Mouse (Mus musculus): Measurements from ENCODE around the gene Ablim1.

Gene Ablim1

GRCm38 (mm10) chr19:57340900-57341742, 26.4 kb upstream of the Ablim1 start:
- no peak for DNase-seq

- DNase-seq, result no peak
Measured at GRCm38 (mm10) chr19:57339281-57339864, 24.7 kb upstream of the Ablim1 start.

- no peak for DNase-seq
Measured at GRCm38 (mm10) chr19:57335135-57335534, 20.4 kb upstream of the Ablim1 start.

GRCm38 (mm10) chr19:57333356-57333755, 18.6 kb upstream of the Ablim1 start:
- DNase-seq, result no peak

GRCm38 (mm10) chr19:57331237-57331636, 16.5 kb upstream of the Ablim1 start:
- no peak for DNase-seq

- no peak for DNase-seq
Measured at GRCm38 (mm10) chr19:57330309-57330708, 15.6 kb upstream of the Ablim1 start.

- DNase-seq, result peak in 1 of 2 experiments; percentile 57
Measured at GRCm38 (mm10) chr19:57328792-57329191, 14.1 kb upstream of the Ablim1 start.

GRCm38 (mm10) chr19:57328269-57328668, 13.6 kb upstream of the Ablim1 start:
- DNase-seq, result no peak

GRCm38 (mm10) chr19:57327679-57328078, 13.0 kb upstream of the Ablim1 start:
- DNase-seq, result no peak

GRCm38 (mm10) chr19:57325748-57326300, 11.1 kb upstream of the Ablim1 start:
- peak in 1 of 2 experiments; percentile 79 for DNase-seq

GRCm38 (mm10) chr19:57323087-57323486, 8.4 kb upstream of the Ablim1 start:
- DNase-seq, result no peak

GRCm38 (mm10) chr19:57322491-57322890, 7.8 kb upstream of the Ablim1 start:
- no peak for DNase-seq

- DNase-seq, result no peak
Measured at GRCm38 (mm10) chr19:57321839-57322238, 7.1 kb upstream of the Ablim1 start.

- DNase-seq, result no peak
Measured at GRCm38 (mm10) chr19:57320656-57321382, 6.1 kb upstream of the Ablim1 start.

GRCm38 (mm10) chr19:57316597-57316996, 1.9 kb upstream of the Ablim1 start:
- DNase-seq, result no peak

GRCm38 (mm10) chr19:57315013-57315565, 370 bp upstream of the Ablim1 start:
- no peak for DNase-seq

GRCm38 (mm10) chr19:57313891-57314345, 801 bp downstream of the Ablim1 start:
- DNase-seq, result no peak

GRCm38 (mm10) chr19:57313226-57313625, 1.5 kb downstream of the Ablim1 start:
- no peak for DNase-seq

- no peak for DNase-seq
Measured at GRCm38 (mm10) chr19:57309980-57310379, 4.7 kb downstream of the Ablim1 start.

GRCm38 (mm10) chr19:57306601-57307000, 8.1 kb downstream of the Ablim1 start:
- no peak for DNase-seq

GRCm38 (mm10) chr19:57305972-57306371, 8.7 kb downstream of the Ablim1 start:
- no peak for DNase-seq

- DNase-seq, result no peak
Measured at GRCm38 (mm10) chr19:57304666-57305065, 10.1 kb downstream of the Ablim1 start.

- peak; percentile 19 to 50 for DNase-seq
Measured at GRCm38 (mm10) chr19:57301961-57302395, 12.7 kb downstream of the Ablim1 start.

Measured in lung, postnatal 4 days (tissue).